Mouse (Mus musculus) ES-E14 (cell line): ENCODE results near the gene Gm960.

ENCODE experiments used
- CHD2 ChIP-seq: IDR thresholded peaks from 2 replicates; pipeline ENCODE4 v1.6.1; 2014; ENCODE audit warnings: mild to moderate bottlenecking, low read depth, low read length, inconsistent platforms
- HCFC1 ChIP-seq: IDR thresholded peaks from 2 replicates; pipeline ENCODE4 v1.6.1; 2012; ENCODE audit warnings: low read length, inconsistent platforms, borderline replicate concordance; ENCODE audit not compliant: insufficient read depth
- MAFK ChIP-seq: IDR thresholded peaks from 2 replicates; pipeline ENCODE4 v1.6.1; 2014; ENCODE audit warnings: mild to moderate bottlenecking, low read depth, low read length, inconsistent platforms; ENCODE audit not compliant: insufficient read depth
- ZC3H11A ChIP-seq: IDR thresholded peaks from 2 replicates; pipeline ENCODE4 v1.6.1; 2012; ENCODE audit warnings: low read depth, mild to moderate bottlenecking, inconsistent platforms, low read length, borderline replicate concordance
- ZNF384 ChIP-seq: IDR thresholded peaks from 2 replicates; pipeline ENCODE4 v1.6.1; 2012; ENCODE audit warnings: low read depth, low read length, inconsistent platforms

- no peak for TF ChIP-seq MAFK
- TF ChIP-seq ZC3H11A: no peak
- no peak for TF ChIP-seq ZNF384
- TF ChIP-seq CHD2: no peak
- no peak for TF ChIP-seq HCFC1
These were observed 48.1 kb upstream of the Gm960 start for GRCm38 (mm10) chr19:4746611-4747010.
